Mouse (Mus musculus) megakaryocyte, embryonic 14.5 days (primary cell): ENCODE results near the gene Zswim5.

Source experiments
- FLI1 ChIP-seq: IDR thresholded peaks from 2 replicates; pipeline ENCODE4 v1.6.1; 2012; ENCODE audit warnings: low read length, inconsistent platforms, mixed read lengths
- GATA1 ChIP-seq: IDR thresholded peaks from 3 replicates; pipeline ENCODE4 v1.6.1; 2012; ENCODE audit warnings: mixed read lengths, low read length, inconsistent platforms, borderline replicate concordance

GRCm38 (mm10) chr4:116911202-116911601 is 34.0 kb downstream of the Zswim5 start:
- TF ChIP-seq GATA1 (no peak), FLI1 (no peak)
